Mouse (Mus musculus) ovary, adult 18-20 months (tissue): ENCODE data around the gene Plekhg6.

ENCODE experiments used
- DNase-seq: peaks from one replicate; pipeline ENCODE4 v3.0.0; 2022; ENCODE audit warnings: low spot score, mixed read lengths

The Plekhg6 gene

DNA sequence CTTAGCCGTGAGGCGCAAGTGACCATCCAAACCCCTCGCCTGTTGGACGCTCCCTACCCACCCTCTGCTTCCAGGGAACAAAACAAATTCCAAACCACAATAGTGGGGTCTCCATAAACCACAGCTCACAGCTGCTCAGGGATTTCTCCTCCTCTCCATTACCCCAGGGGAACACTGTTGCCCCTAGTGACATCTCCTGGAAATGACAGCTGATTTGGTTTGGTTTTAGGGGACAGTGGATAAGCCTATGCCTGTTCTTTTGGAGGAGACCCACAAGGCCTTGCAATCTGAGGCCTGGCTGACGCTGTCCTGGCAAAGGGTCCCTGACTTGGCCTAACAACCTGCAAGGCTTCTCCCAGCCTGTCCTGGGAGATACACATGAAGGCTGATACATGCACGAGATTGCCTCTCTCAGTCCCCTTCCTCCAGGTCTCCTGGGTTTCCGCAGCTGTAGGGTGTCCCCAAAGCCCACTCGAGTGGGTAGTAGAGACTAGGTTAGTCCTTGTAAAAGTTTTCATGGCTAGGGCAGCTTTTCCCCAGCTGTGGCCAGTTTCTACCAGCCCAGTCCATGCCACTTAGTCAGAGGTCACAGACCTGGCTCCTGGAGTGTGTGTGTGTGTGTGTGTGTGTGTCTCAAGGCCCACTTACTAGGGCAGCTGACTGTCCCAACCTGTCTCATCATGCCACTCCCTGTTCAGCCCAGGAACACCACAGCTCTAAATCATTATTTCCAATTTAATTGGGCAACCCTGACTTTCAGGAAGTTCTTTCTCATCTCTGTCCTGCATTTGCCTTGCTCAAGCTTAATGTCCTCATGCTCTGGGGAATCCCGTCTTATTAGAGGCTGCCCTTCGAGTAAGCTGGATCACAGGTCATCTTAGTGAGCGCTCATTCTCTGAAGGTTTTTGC, 4.7 kb upstream of the Plekhg6 start:
- DNase-seq = no peak

DNA sequence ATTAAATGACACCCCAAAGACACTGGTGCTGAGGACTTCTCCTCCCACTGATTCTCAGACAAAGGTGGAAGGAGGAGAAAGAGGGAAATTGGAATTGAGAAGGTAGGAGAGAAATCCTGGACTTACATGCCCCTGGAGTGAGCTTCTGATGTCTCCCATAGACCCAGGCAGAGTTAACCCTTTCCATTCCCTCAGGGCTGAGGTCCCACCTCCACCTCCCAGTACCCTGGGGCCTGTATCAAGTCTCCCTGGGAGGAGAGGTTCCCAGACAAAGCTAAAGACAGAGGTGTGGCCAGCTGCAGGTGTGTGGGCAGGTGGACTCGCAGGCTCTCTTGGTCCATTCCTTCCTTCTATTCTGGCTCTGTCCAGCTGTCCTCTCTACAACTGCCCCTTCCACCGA, 1.4 kb upstream of the Plekhg6 start:
- no peak for DNase-seq

DNA sequence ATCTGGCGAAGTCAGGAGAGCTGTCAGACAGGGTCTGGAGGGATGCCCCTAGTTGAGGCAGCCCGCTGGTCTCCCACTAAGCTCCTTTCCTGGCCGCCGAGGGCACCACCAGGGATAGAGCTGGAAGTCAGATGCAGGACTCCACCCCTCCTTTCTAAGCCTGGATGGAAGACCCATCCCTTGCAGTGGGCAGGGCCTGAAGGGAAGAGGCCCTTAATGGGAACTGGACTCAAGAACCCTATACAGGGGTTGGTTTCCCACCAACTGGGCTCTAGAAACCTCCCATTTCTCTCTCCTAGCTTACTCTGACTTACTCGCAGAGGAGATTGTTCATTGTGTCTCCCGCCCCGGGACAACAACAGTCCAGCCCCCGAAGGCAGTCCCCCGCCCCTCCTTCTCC, 812 bp downstream of the Plekhg6 start:
- no peak for DNase-seq

DNA sequence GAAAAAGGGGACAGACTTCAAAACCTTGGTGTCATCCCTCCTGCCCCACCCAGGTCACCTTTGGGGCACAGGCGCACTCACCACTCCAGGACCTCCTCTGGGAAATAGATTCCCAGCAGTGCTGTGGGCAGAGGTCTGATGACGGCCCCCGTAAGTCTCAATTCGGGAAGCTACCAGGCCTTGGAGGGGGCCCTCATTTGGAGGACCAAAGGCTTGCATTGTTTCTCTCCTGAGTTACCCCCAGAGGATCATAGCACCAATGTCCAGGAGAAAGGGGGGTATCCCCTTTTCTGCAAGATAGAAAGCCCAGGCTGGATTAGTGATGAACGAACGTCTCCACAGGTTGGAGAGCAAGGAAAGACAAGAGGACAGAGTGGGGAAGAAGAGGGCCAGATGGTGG, 2.0 kb downstream of the Plekhg6 start:
- no peak for DNase-seq

DNA sequence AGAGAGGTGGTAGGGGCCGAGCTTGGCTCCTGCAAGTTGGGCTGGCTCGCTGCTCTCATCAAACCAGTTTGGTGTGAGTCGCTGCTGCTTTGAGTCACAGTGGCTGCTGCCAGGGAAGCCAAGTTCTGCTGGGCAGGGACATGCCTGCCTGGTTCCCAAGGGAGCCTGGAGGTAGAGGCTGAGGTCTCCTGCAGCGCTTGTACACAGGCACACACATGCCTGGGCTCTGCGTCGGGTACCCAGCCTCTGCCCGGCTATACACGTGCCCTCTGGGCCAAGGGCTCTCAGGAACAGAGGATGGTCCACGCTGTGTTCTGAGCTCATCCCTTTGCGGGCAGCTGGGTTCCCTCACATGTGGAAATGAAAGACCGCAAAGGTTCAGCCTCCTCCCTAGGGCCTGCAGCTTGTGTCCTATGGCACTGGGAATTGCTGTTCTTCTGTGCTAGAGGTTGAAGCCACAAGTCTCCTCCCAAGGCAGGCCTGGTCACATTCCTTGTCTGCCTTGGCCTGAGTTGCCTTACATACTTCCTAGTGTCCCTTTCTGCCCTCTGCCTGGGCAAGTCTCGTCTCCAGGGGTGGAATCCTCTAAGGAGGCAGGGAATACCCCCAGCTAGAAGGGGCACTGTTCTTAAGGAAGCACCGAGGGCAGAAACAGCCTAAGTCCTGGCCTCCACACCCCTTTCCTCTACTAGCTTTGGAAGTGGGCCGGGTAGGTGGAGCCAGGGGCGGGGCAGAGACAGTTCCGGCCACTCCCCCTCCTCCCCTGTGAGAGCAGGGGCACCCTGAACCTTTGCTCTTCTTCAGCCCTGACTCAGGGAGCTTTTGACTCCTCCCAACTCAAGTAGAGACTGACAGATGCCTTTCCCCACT, 2.8 kb downstream of the Plekhg6 start:
- DNase-seq = peak; percentile 48

DNA sequence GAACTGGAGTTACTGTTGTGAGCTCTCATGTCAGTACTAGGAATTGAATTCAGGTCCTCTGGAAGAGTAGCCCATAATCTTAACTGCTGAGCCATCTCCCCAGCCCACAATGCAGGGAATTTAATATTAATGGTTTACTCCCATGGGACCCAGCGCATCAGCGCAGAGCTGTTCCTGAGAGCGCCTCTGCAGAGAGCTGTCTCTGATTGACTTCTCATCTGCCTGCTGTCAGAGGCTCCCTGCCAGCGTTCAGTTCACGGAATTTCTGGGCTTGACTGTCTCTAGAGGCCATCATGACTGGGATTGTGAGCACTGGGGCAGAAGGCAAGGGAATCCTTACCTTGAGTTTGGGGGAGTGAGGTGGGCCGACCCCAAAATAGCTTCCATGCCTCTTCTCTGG, 3.6 kb downstream of the Plekhg6 start:
- no peak for DNase-seq

DNA sequence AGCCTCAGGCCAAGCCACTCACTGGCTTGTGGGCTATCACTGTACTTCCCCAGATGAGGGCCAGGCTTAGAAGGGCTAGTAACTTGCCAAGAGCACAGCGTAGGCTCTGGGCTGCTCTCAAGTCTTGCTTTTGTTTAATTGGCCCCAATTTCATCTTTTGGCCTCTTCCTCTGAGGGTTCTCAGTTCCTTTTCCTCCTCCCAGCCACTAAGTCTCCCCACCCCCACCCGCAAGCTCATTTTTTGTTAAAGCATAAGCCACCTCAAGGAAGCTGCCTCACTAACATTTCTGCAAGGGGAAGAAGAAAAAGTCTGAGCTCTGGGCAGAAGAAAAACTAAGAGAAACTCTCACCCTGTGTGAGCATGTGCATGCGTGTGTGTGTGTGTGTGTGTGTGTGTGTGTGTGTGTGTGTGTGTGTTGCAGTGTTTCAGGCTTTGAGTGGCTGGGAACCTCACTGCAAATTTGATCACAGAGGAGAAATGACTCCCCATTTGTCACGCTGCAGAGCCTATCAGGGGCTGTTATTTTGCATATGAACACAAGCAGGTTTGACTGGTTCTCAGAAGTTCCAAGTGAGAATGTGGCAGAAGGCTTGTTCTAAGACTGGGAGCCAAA, 12.7 kb downstream of the Plekhg6 start:
- DNase-seq = no peak

DNA sequence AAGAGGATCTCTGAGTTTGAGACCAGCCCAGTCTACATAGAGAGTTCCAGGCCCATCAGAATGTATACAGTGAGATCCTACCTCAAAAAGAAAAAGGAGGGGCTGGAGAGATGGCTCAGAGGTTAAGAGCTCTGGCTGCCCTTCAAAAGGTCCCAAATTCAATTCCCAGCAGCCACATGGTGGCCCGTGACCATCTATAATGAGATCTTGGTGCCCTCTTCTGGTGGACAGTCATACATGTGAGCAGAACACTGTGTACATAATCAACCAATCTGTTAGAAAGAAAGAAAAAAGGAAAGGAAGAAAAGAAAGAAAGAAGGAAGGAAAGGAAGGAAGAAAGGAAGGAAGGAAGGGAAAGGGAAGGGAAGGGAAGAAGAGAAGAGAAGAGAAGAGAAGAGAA, 14.5 kb downstream of the Plekhg6 start:
- DNase-seq = no peak

DNA sequence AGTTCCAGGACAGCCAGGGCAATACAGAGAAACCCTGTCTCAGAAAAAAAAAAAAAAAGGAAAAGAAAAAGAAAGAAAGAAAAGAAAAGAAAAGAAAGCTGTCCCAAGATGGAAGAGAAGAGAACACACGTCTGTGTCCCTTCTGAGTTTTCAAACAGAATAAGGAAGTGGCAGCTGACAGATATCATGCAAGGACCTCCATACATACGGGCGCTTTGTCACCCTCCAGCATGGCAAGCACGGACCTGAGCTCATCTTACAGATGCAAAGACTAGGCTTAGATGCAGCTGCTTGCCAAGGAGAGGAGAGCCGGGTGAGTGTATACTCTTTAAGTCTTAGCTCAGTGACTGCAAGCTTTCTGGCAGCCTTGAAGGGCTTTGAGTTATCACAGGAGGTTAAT, 15.1 kb downstream of the Plekhg6 start:
- DNase-seq = no peak

DNA sequence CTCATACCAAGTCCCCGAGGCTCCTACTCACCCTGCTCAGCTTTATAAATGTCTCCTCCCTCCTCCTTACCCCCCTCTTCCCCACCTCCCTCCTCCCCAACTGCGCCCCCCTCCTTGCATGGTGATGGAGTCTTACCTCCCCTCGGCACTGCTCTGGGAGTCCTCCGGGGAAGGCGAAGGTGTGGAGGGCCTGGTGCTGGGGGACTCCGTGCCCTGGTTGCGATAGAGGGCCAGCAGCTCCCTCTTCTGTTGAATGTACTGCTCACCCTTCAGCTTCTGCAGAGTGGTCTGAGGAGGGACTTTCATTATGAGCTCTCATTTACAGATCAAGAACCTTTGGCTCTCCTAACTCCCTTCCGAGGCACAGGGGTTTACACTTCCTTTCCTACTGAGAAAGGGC, 16.1 kb downstream of the Plekhg6 start:
- no peak for DNase-seq

DNA sequence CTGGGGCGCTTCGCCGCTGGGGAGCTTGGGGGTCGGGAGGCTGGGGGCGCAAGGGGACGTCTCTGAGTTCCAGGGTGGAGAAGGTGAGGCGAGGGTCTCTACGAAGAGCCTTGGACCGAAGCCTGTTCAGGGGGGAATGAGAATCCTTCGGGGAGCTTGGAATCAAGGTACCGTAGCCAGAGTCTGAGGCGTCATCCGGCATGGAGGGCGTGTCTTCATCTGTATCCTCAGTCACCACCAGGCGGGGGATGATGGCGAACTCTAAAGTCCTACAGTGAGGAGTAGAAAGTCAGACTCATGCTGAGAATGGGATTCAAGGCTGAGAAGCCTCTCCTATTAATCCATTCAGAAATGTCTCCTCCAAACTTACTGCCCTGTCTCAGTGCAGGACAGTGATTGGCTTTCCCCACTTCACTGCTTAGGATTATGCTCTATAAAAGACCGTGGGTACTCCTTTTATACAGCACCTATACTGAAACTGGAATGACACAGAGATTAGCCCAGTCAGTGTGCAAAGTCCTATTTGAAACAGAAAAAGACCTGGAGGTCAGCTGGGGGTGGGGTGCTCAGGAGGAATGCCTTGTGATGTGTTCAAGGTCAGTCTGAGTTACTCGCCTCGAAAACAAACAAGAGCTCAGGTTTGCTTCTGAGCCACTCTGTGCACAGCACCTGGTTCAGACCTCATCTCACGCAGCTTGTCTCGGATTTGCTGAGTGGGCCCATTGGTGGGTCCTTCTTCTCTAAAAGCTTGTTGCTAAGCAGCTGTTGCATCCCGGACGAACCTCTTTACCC, 16.9 kb downstream of the Plekhg6 start:
- no peak for DNase-seq

DNA sequence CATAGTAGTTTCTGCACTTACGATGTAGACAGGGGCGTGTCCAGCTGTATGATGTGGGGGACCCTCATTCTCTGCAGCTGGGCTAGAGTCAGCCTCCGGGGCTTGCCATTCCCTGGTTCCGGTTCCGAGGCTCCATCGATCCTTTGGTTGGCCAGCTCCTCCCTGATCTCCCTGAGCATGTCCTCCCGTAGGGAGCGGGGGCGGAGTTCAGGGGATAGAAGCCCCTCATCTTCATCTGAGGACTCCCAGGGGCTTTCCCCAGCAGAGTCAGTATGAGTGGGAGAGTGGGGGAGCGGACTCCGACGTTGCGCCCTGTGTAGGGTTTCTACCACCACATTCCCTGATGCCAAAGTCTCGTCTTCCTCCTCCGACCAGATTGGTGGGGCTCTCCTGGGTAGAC, 17.6 kb downstream of the Plekhg6 start:
- no peak for DNase-seq

DNA sequence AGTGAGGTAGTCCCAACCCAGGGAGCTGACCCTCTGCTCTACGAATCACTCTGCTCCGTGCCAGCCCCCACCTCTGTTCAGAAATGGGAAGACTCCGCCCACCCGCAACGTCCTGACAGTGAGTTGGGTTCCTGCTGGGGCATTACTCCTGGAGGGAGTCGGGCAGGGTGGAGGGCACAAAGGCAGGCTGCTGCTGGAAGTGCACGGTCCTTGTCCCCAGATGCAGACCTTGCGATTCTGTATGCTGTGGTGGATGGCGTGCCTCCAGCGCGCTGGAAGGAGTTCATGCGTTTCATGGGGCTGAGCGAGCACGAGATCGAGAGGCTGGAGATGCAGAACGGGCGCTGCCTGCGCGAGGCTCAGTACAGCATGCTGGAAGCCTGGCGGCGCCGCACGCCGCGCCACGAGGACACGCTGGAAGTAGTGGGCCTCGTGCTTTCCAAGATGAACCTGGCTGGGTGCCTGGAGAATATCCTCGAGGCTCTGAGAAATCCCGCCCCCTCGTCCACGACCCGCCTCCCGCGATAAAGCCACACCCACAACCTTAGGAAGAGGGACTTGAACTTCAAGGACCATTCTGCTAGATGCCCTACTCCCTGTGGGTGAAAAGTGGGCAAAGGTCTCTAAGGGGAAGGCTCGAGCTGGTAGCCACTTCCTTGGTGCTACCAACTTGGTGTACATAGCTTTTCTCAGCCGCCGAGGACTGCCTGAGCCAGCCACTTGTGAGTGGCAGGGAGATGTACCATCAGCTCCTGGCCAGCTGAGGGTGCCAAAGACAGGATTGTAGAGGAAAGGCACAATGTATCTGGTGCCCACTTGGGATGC, 18.9 kb downstream of the Plekhg6 start:
- no peak for DNase-seq

DNA sequence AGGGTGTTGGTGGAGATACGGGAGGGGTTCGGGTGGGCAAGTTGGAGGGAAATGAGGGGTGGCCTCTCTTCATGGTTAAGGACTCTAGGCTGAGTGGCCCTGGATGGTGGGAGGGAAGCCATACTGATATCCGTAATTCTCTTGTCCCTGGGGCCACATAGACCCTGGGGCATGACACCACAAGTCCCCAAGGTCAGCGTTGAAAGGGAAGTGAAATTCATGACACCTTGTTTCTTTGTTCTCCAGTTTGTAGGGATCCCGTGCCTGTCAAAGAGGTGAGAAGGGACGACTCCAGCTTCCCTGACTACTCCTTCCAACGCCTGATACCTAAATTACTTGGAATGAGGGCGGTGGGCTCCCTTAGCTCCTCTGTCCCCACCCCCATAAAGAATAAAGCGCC, 19.7 kb downstream of the Plekhg6 start:
- DNase-seq = no peak

DNA sequence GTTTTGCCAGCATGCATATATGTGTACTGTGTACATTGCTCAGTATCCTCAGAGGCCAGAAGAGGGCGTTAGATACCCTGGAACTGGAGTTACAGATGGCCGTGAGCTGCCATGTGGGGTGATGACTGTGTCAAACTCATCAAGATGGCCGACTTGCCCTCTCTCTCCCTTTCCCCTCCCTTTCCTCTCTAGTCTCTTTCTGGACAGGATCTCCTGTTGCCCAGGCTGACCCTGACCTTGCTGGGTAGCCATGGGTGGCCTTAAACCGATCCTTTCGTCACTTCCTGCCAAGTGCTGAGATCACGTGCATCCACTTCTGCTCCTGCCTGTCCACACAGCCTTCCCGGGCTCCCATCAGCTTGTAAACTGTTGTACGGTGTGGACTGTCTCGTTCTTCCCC, 20.6 kb downstream of the Plekhg6 start:
- no peak for DNase-seq

DNA sequence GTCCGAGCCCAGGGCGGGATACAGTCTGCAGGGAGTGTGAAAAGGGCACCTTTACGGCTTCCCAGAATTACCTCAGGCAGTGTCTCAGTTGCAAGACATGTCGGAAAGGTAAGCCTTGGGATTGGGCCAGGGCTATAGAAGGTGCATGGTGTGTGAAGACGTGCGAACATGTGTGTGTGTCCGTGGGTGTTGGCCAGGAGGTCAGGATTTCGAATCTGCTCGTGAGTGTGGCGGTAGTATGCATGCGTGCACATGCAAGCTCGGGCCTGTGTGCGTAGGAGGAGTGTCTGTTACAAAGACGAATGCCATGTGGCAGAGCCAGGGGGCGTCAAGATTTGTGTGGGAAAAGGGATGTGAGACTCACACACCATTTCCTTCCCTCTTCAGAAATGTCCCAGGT, 23.3 kb downstream of the Plekhg6 start:
- DNase-seq = no peak

DNA sequence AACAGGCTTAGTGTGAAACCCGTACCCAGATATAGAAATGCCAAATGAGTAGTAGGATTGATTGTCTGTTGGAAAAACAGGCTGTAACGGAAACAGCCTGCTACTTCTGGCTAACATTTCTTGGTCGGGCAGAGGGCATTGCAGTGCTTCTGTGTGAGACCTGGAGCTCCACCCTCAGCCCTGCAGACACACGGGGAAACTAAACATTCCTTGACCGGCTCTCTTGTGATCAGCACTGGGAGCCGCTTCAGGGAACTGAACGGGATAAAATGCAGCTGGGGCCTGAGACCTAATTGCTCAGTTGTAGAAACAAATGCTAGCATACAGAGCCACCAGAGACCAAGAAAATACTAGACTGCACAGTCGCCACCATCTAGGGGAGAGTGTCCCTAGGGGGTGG, 24.3 kb downstream of the Plekhg6 start:
- DNase-seq = no peak

DNA sequence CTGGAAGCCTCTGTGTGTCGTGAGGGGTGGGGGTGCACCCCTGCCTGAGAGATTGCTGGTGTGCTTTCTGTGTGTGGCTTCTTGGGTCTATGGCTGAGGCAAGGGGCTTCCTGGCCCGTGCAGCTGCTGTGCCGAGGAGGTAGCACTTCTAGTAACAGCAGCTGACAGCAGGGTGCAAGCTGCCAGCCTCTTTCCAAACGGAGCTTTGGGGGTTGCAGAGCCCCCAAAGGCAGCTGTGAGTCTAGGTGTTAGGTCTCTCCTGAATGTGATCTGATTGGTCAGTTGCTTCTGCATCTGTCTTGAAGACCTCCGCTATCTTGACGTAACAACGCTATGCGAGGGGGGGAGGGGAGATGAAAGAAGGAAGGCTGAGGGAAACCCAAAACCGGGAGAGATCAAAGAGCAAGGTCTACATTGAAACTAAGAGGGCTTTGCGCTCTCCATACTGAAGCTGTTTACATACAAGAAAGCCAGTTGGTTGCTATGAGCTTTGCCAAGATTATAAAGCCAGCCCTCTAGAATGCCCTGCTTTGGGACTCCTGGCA, 25.3 kb downstream of the Plekhg6 start:
- DNase-seq = no peak

DNA sequence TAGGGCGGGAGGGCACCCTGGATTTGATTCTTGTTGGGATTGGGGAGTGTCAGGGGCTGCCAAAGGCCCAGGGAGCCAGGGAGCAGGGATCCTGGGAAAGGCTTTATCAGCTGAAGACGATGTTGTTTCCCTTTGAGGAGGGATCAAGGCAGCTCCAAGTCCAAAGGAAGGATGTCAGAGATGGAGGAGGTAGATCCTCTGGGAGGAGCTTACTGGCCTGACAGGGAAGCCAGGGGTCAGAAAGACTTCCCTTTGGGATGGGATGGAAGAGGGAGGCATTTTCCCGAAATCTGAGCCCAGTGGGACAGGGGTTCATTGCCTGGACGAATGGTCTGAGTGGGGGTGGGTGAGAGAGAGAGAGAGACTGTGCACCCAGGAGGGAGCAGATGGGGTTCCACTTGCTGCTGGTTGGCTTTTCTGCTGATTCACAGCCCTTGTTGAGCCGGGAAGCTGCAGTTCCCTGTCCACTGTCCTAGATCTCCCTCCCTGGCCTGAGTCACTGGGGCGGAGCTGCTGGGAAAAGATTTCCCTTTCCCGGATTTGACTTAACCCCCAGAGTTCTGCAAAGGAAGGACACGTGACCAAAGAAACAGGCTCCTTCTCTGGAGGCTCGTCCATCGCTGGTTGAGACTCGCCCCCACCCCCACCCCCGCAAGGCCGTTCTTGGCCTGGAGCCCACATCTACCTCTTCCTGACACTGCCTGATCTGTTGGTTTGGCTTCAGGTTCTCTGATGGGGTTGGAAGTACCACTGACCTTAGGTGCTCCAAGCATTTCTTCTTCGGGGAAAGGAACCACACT, 26.0 kb downstream of the Plekhg6 start:
- peak; percentile 57 for DNase-seq

DNA sequence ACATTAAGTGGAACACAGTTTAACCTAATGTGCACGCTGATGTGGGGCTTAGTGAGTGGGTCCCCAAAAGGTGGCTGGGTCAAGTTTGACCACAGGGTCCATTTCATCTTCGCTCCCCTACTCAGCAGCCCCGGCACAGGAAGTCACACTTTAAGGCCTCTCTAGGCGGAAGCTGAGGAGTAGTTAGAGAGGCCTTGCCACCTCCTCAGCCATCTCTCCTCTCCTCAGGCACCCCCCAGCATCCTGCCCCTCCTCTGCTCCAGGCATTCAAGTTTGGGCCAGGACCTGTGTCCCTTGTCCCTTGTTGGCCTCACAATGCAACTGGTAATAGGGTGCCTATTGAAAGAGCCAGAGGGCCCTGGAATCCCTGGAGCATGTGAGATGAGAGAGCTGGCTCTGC, 26.9 kb downstream of the Plekhg6 start:
- no peak for DNase-seq
